Mouse (Mus musculus) common myeloid progenitor, adult 5-6 weeks (primary cell): ENCODE results near the gene Crnn. TPM values are rescaled to one million over a fixed set of nuclear protein-coding genes. Genes with fewer than 3 reads are reported as not detected.

ENCODE experiments used
- ATAC-seq: replicated peaks from 2 replicates; pipeline ENCODE4 v1.8.0; 2016; ENCODE audit warnings: low read depth, mild to moderate bottlenecking, moderate TSS enrichment, inconsistent platforms; ENCODE audit not compliant: poor library complexity, severe bottlenecking
- total RNA-seq: library from RNA; stranded (forward); fragments of 200-1000, 187-1606 nt; gene quantifications from 2 replicates; pipeline ENCODE4 v1.2.3, GENCODE M21; 2017

Gene Crnn
- total RNA-seq, result not detected in 2 replicates

GRCm38 (mm10) chr3:93144510-93145051, at the start of gene Crnn:
Crnn (plus strand) TSS chr3:93144787.
- no peak for ATAC-seq

GRCm38 (mm10) chr3:93096447-93096846, 48.1 kb upstream of the Crnn start:
- ATAC-seq, result no peak

DNA sequence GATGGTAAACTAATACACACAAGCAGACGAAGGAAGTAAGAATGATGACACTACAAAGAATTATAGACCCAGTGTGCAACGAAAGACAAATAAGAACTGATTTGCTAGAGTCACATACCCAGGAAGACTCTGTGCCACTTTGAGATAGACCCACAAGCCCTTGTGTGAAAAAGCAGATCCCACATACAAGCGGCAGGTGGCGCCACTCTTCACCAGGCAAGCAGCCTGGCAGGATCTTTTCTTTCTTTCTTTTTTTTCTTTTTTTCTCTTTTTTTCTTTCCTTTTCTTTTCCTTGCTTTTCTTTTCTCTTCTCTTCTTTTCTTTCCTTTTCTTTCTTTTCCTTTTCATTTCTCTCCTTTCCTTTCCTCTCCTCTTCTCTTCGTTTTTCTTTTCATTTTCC, 32.9 kb upstream of the Crnn start:
- ATAC-seq, result no peak

DNA sequence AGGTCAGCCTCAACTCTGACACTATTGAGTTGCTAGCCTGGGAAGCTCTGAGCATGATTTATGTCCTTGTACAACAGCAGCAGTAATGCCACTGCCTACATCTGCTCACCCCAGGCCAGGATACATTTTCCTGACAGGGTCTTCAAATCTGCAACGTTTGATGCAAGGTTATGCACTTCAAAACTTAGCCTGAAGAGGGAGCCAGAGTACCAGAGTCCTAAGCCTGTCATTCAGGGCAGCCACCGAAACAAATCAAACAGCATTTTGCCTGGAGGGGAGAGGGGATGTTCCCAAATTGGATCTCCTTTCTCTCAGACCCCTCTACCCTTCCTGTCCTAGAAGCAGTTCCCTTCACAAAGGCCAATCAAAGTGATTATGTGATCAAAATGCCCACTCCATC, 30.1 kb upstream of the Crnn start:
- ATAC-seq, result peak; percentile 85

- ATAC-seq, result no peak
These were observed 25.5 kb upstream of the Crnn start for GRCm38 (mm10) chr3:93119101-93119500.

GRCm38 (mm10) chr3:93128052-93128451, 16.5 kb upstream of the Crnn start:
- no peak for ATAC-seq

DNA sequence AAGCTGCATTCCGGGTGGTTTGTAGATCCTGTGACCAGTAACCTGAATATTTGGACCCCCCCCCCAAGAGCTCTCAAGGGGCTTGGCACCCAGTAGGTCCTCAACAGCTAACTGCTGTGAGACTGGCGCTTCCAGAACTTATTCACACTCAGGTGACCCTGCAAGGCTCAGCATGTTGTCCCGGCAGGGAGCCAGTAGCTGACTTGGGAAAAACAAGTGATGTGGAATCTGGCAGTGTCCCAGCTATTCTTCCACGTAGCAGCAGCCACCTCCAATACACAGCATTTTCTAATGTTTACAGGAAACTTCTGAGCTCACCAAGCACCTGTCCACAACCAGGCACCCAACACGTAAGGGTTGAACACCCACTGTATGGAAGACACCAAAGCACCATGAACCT, 15.5 kb upstream of the Crnn start:
- no peak for ATAC-seq

DNA sequence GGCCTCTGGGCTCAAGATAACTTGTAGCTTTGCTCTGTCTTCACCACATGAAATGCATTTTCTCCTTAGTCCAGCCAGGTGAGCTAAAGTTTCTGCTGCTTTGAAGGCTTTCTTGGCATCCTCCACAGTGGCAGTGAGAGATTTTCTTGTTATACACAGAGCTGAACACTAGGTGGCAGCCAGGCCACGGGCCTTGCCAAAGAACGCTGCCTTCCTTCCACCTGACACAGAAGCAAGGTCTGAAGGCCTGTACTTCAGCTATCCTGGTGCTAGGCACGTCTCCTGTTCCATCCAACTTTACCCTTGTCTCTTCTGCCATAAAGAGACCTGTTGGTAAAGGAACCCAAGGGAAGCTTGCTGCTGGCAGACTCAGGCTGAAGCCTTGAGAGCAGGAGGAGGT, 14.1 kb upstream of the Crnn start:
- peak; percentile 93 for ATAC-seq

- no peak for ATAC-seq
These were observed 17.9 kb downstream of the Crnn start for GRCm38 (mm10) chr3:93162502-93162901.

- ATAC-seq, result no peak
These were observed 18.5 kb downstream of the Crnn start for GRCm38 (mm10) chr3:93162996-93163592.

GRCm38 (mm10) chr3:93180856-93181255, 36.3 kb downstream of the Crnn start:
- ATAC-seq, result no peak

DNA sequence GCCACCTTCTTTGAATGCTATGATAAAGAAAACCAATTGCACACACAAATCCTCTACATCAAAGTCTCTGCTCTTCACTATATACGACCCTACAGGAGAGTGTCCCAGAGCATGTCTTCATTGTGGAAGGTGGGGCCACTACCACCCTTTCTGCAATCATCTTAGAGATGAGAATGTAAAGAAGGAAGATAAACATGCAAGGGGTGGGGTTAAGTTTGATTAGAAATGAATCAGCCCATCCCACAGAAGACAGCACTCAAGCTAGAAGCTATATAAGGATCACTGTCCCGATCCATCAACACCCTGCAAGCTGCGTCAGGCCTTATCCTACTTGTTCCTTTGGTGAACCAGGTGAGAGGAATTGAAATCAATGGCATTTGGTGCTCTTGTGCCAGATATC, 52.4 kb downstream of the Crnn start, which contains the start of gene Flg2:
Flg2 (plus strand) TSS at position 301 of the 400 bp plus-strand sequence.
- no peak for ATAC-seq

Other genes starting within 250 kb of the Crnn start
- gene Lce3a, start 218.6 kb upstream of the Crnn start, total RNA-seq, result not detected in 2 replicates
- gene Lce3b, start 211.8 kb upstream of the Crnn start, total RNA-seq, result not detected in 2 replicates
- gene Lce3c, start 200.3 kb upstream of the Crnn start, total RNA-seq, result not detected in 2 replicates
- gene Lce3d, start 187.4 kb upstream of the Crnn start, total RNA-seq, result not detected in 2 replicates
- gene Lce3e, start 177.7 kb upstream of the Crnn start, total RNA-seq, result not detected in 2 replicates
- gene Lce3f, start 152.6 kb upstream of the Crnn start, total RNA-seq, result not detected in 2 replicates
- gene Crct1, start 129.1 kb upstream of the Crnn start, total RNA-seq, result not detected in 2 replicates
- not detected in 2 replicates for gene Lce1m, start 125.7 kb upstream of the Crnn start, total RNA-seq
- gene Gm4858, start 76.0 kb upstream of the Crnn start, total RNA-seq, result not detected in 2 replicates
- not detected in 2 replicates for gene Flg2, start 52.5 kb downstream of the Crnn start, total RNA-seq
- not detected in 2 replicates for gene Flg, start 128.7 kb downstream of the Crnn start, total RNA-seq
- gene Hrnr, start 175.0 kb downstream of the Crnn start, total RNA-seq, result not detected in 2 replicates
- gene Rptn, start 248.9 kb downstream of the Crnn start, total RNA-seq, result not detected in 2 replicates